9 mouse cellular contexts compared by ENCODE assay signal in the genomic region with DNA sequence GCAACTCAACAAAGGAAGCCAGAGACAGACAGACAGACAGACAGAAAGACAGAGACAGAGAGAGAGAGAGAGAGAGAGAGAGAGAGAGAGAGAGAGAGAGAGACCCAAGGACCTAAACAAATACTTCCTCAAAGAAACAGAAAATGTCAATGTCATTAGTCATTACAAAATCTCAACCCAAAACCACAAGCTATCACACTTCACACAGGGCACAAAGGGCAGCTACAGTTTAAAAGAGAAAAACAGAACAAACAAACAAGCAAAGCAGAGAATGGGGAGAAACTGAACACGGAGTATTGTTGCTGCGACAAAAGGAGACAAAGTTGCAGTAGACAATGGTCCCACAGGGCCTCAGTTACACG. TPM values are rescaled to one million over a fixed set of nuclear protein-coding genes. Genes with fewer than 3 reads are reported as not detected.
DNase-seq lines count a peak whose midpoint lies in the region; ATAC-seq and TF ChIP-seq lines count a peak whose summit lies in the region.
"Had no signal": no experiment of that assay in that cellular context is flagged by ENCODE, and none has a peak within 500 bp of the region (broad histone marks: within the 10 kb centered on the region; RNA-seq: fewer than 3 reads in every experiment).

No protein-coding gene starts in this region.

- no peak for ATAC-seq in forebrain, embryonic 15.5 days (replicated peaks)
- ATAC-seq in stomach, postnatal 0 days (ENCODE audit: low FRiP score, low TSS enrichment) = no peak; the same call in 1 of the 2 replicates

- peak overlapping the region; percentile 59 for H3K27ac ChIP-seq in spleen, adult 2 months (ENCODE audit: insufficient read depth, low read length)
- H3K27ac ChIP-seq in forebrain, embryonic 15.5 days (replicated peaks) = peak overlapping the region; percentile 85
- H3K27ac ChIP-seq in stomach, postnatal 0 days (replicated peaks) = peak overlapping the region; percentile 78

- TF ChIP-seq CTCF in spleen, adult 2 months (IDR thresholded peaks at IDR 0.05; ENCODE audit: extremely low read depth, insufficient read depth, insufficient read length, insufficient replicate concordance) = no peak
- no peak for TF ChIP-seq CTCF in stomach, postnatal 0 days (IDR thresholded peaks at IDR 0.05; ENCODE audit: low read depth)

- peak overlapping the region; percentile 2; the same call in 1 of the 2 replicates for H3K4me3 ChIP-seq in spleen, adult 2 months (ENCODE audit: extremely low read depth, insufficient read depth, insufficient read length)
- no peak overlapping the region for H3K4me3 ChIP-seq in forebrain, embryonic 15.5 days
- H3K4me3 ChIP-seq in megakaryocyte, embryonic 14.5 days (replicated peaks) = peak overlapping the region; percentile 86
- no peak overlapping the region for H3K4me3 ChIP-seq in stomach, postnatal 0 days (ENCODE audit: low read depth, low read length)

- H3K9me3 ChIP-seq in forebrain, embryonic 15.5 days = no peaks in the 10 kb centered on the region
- no peaks in the 10 kb centered on the region for H3K9me3 ChIP-seq in megakaryocyte, embryonic 14.5 days
- H3K9me3 ChIP-seq in stomach, postnatal 0 days (ENCODE audit: control insufficient read depth, low read length) = no peaks in the 10 kb centered on the region

- 12% methylated on average over 3 of the region's 3 CpGs for WGBS in spleen, adult 2 months
- WGBS in forebrain, embryonic 15.5 days = 29% methylated on average over 3 of the region's 3 CpGs
- 43% methylated on average over 3 of the region's 3 CpGs for WGBS in stomach, postnatal 0 days

- no peak for DNase-seq in spleen, adult 2 months (ENCODE audit: low read depth in 1 of 2, low spot score in 2 of 2)
- no peak for DNase-seq in spleen, adult 18-20 months
- no peak for DNase-seq in stomach, postnatal 0 days (ENCODE audit: low spot score)
- no peak for DNase-seq in urinary bladder, adult 18-20 months (ENCODE audit: low spot score in 2 of 2)
- no peak for DNase-seq in B cell, adult 2 months
- DNase-seq: kidney, adult 11 months; thymus, postnatal 25 days had no signal

- TF ChIP-seq POLR2A in spleen, adult 2 months (IDR thresholded peaks at IDR 0.05; ENCODE audit: low read depth, low read length) = no peak

- peaks cover 2% of the 10 kb centered on the region for H3K36me3 ChIP-seq in spleen, adult 2 months (ENCODE audit: control insufficient read depth, insufficient read depth, low read length)
- H3K36me3 ChIP-seq in forebrain, embryonic 15.5 days = no peaks in the 10 kb centered on the region
- H3K36me3 ChIP-seq in megakaryocyte, embryonic 14.5 days (replicated peaks; ENCODE audit: low read length) = peaks cover 87% of the 10 kb centered on the region
- no peaks in the 10 kb centered on the region for H3K36me3 ChIP-seq in stomach, postnatal 0 days (ENCODE audit: control insufficient read depth, insufficient read depth, low read length)

- no peak overlapping the region for H3K9ac ChIP-seq in forebrain, embryonic 15.5 days (replicated peaks)
- H3K9ac ChIP-seq in stomach, postnatal 0 days (ENCODE audit: low read length) = no peak overlapping the region

- H3K4me2 ChIP-seq in forebrain, embryonic 15.5 days (replicated peaks) = no peak overlapping the region
- H3K4me2 ChIP-seq in stomach, postnatal 0 days (replicated peaks; ENCODE audit: low read depth) = no peak overlapping the region

- H3K27me3 ChIP-seq in spleen, adult 2 months (ENCODE audit: control insufficient read depth, insufficient read depth, low read length) = no peaks in the 10 kb centered on the region
- no peaks in the 10 kb centered on the region for H3K27me3 ChIP-seq in forebrain, embryonic 15.5 days
- no peaks in the 10 kb centered on the region for H3K27me3 ChIP-seq in megakaryocyte, embryonic 14.5 days (replicated peaks)
- no peaks in the 10 kb centered on the region for H3K27me3 ChIP-seq in stomach, postnatal 0 days (ENCODE audit: control insufficient read depth, insufficient read depth, low read length)

- H3K4me1 ChIP-seq in spleen, adult 2 months (ENCODE audit: control insufficient read depth, insufficient read depth, insufficient read length) = peaks cover 39% of the 10 kb centered on the region
- peaks cover 36% of the 10 kb centered on the region for H3K4me1 ChIP-seq in forebrain, embryonic 15.5 days
- peaks cover 97% of the 10 kb centered on the region for H3K4me1 ChIP-seq in megakaryocyte, embryonic 14.5 days
- peaks cover 11% of the 10 kb centered on the region for H3K4me1 ChIP-seq in stomach, postnatal 0 days (replicated peaks; ENCODE audit: control insufficient read depth, insufficient read depth)

- TF ChIP-seq EP300 in stomach, postnatal 0 days (optimal IDR thresholded peaks at IDR 0.05) = no peak

RNA-seq across cellular contexts. Expression of gene Rasa3, which starts 28.3 kb away (rescaled TPM):
- polyA plus RNA-seq in spleen, adult 2 months (2012; rRNA removed) = 98.7 and 123 TPM in 2 replicates
- polyA plus RNA-seq in forebrain, embryonic 15.5 days (2015; fragmentation: Nextera tagmentation; extraction: Ambion mirVana) = 22.1 and 23.4 TPM in 2 replicates
- polyA plus RNA-seq in megakaryocyte, embryonic 14.5 days (2012; ENCODE audit: insufficient read depth, low replicate concordance) = 86.3 and 103 TPM in 2 replicates
- polyA plus RNA-seq in stomach, postnatal 0 days (2015; fragmentation: Nextera tagmentation; extraction: Ambion mirVana) = 12.0 and 12.4 TPM in 2 replicates

RNA-seq across cellular contexts. Expression of gene Cfap97d2, which starts 56.6 kb away (rescaled TPM):
- polyA plus RNA-seq in spleen, adult 2 months (2012; rRNA removed) = 0.11 and 0.12 TPM in 2 replicates
- polyA plus RNA-seq in forebrain, embryonic 15.5 days (2015; fragmentation: Nextera tagmentation; extraction: Ambion mirVana) = 0.75 and 1.2 TPM in 2 replicates
- 6.9 TPM in 1 of 2 replicates, not detected in the other for polyA plus RNA-seq in megakaryocyte, embryonic 14.5 days (2012; ENCODE audit: insufficient read depth, low replicate concordance)
- polyA plus RNA-seq in stomach, postnatal 0 days (2015; fragmentation: Nextera tagmentation; extraction: Ambion mirVana) = 0.13 and 0.17 TPM in 2 replicates

Comparison
In these comparisons a context has a peak if more than half of its experiments do, and no peak if none do; other contexts are left out.
1. H3K4me3 ChIP-seq: peak in spleen, adult 2 months (single experiment) and megakaryocyte, embryonic 14.5 days (single experiment); none in forebrain, embryonic 15.5 days (single experiment) and stomach, postnatal 0 days (single experiment).
2. Peak in every context shown above with its lines, with median percentiles within 50 percentile points of each other: H3K27ac ChIP-seq.